Mouse (Mus musculus) embryo, embryonic 9.5 days (tissue): ENCODE results near the gene Lag3.
A peak's percentile ranks its signal among the peaks of the same experiment; 100 is the strongest.

Source experiments
- DNase-seq: peaks from one replicate; pipeline ENCODE4 v3.0.0-alpha.2; 2017; ENCODE audit errors: extremely low spot score

Lag3 gene

DNA sequence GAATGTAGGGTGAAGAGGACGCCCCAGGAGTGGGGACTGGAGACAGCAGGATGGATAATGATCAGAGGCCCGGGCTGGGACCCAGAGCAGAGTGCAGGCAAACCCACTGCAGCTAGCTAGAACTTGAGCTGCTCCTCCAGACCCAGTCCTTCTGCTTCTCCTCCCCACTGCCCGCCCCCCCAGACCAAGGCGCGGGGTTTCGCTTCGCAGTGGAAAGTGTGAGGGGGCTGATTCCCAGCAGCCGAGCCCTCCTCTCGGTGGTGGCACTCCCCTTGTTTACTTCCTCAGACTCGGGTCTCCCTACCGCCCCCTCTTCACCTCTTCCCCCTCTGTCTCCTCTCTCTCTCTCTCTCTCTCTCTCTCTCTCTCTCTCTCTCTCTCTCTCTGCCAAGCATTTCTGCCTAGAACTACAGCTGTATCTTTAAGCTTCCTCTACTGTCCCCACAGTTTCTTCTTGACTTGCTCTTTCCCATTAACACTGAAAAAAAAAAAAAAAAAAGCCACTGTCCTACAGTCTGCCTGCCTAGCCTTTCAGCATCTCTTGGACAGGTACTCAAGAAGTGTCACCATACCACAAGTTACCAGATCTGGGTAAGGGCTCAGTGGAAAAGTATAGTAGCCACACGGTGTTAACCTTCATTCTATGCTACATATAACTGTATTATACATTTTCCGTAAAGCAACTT, at the start of gene Lag3:
Gene Lag3, minus strand, starts transcription at position 173 of the 686 bp plus-strand sequence.
- no peak for DNase-seq

DNA sequence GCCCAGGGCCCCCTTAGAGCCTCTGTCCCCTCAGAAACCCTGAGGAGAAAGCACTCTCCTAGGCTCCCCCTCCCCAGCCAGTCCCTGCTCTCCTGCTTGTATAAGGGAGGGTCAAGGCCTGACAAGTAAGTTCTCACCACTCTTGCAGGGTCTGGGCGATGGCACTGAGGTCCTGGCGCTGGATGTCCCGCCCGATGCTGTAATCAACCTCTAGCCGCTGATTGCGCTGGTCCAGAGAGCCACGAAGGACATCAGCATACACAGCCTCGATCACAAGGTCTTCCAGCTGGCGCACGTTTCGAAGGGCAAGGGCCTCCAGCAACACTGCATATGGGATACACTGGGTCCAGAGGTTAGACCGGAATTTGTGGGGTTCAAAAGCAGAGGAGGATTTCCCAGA, 49.5 kb upstream of the Lag3 start:
- no peak for DNase-seq

GRCm38 (mm10) chr6:124959960-124960359, 48.5 kb upstream of the Lag3 start:
- DNase-seq: no peak

GRCm38 (mm10) chr6:124958127-124958526, 46.6 kb upstream of the Lag3 start:
- DNase-seq: no peak

GRCm38 (mm10) chr6:124955212-124955611, 43.7 kb upstream of the Lag3 start:
- no peak for DNase-seq

GRCm38 (mm10) chr6:124953991-124954715, 42.6 kb upstream of the Lag3 start:
- no peak for DNase-seq

DNA sequence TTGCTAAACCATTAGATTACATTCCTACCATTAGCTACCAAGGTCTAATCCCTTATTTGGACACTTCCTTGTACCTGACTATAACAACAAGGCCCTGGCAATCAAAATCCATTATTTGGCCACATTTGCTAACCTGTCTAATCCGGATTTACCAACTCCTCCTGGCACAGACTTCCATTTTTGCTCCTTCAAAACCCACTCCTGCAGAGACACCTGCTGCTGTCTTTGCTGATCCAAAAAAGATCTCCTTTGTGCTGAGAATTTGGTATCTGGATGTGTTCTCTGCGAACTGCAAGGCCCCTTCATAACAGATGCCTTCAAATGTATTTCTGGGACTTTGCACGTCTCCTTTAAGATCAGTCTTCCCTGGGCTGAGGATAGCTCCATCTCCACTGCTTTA, 32.0 kb upstream of the Lag3 start:
- no peak for DNase-seq

DNA sequence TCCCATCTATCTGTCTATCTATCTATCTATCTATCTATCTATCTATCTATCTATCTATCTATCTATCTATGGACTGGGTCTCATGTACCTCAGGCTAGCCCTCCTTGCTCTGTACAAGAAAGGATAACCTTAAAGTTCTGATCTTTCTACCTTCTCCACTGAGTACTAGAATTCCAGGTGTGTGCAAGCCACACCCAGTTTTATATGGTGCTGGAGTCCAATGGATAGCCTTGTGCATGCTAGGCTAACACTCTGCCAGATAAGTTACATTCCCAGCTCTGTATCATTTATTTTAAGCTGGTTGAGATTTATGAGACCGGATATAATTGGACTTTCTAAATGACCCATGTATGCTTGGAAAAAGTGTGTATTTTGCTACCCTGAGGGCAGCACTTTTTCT, 30.2 kb upstream of the Lag3 start:
- no peak for DNase-seq

GRCm38 (mm10) chr6:124938554-124938953, 27.0 kb upstream of the Lag3 start:
- DNase-seq: no peak

- no peak for DNase-seq
Measured at GRCm38 (mm10) chr6:124937493-124937892, 26.0 kb upstream of the Lag3 start.

DNA sequence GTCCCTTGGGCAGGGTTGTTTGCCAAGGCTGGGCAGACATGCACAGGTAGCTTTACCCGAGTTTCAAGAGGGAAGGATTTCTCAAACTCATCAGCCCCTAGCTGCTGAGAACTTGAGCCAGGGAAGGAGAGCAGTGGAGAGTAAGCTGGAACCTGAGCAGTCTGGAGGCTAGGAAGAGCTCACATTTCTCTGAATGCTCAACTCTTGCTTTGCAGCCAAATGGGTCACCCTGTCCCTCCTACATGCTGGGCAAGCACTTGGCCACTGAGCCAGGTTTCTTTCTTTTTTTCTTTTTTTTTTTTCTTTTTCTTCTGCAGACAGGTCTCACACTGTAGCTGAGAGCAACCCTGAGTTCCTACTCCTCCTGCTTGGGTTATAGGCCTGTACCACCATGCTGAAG, 25.2 kb upstream of the Lag3 start:
- no peak for DNase-seq

GRCm38 (mm10) chr6:124934670-124935069, 23.2 kb upstream of the Lag3 start:
- DNase-seq: no peak

GRCm38 (mm10) chr6:124933127-124933526, 21.6 kb upstream of the Lag3 start:
- DNase-seq: no peak

DNA sequence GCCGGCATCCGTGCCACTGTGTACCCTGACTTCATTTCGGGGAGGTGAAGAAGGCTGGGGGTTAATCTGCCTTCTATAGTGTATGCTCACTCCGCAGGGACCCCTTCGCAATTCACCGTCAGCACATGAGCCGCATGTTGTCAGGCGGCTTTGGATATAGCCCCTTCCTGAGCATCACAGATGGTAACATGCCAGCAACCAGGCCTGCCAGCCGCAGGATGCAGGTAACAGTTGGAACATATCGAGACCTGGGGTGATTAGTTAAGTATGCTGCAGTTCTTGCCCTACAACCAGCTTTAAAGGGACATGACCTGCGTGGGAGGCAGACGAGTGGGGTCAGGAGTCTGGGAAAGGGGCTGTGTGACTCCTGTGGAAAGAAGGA, 20.8 kb upstream of the Lag3 start:
- no peak for DNase-seq

- DNase-seq: no peak
Measured at GRCm38 (mm10) chr6:124931525-124932313, 20.2 kb upstream of the Lag3 start.

- peak; percentile 99 for DNase-seq
Measured at GRCm38 (mm10) chr6:124930754-124931524, 19.4 kb upstream of the Lag3 start, which contains the start of gene Mlf2. TSS of gene Mlf2 (plus strand) at chr6:124931386.

GRCm38 (mm10) chr6:124930231-124930630, 18.7 kb upstream of the Lag3 start:
- no peak for DNase-seq

DNA sequence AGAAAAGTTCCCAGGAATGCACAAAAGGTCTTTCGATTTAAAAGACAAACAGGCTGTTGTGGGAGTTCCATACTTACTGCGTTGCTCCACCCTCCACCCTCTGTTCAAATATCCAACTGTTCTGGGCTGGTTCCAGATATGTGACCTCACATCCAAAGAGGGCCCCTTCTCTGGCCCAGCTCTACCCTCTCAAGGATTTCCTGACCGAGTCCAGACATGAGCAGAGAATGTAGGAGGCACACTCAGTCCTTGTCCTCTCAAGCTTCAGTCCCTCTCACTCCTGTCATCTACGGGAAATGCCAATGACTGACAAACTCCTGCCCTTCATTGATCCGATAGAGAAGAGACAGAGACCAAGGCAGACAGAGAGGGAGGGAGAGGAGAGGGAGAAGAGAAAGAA, 14.4 kb upstream of the Lag3 start:
- no peak for DNase-seq

DNA sequence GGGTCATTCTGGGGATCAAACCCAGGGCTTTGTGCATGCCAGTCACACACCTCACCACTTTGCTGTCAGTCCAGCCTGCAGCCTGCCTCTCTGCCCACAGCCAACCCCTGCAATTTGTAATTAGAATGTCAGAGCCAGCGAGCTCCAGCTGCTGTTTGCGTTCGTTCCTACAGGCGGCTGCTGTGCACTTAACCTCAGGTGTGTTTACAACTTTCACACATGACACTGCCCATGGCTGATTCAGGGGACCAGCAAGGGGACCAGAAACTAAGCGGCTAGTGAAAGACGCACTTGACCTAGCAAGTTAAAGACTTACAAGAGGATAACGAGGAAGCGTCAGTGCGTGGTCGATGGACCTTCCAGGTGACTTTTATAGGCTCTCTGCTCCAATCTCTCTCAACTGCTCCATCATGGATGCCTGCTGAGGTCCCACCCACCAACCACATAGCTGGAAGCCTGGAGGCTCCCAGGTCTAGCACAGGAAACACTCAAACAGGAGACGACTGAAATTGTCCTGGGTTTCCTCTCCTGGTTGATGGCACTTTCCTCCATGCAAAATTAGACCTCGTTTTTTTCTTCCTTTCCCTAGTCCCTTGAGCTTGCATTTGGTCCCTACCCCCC, 13.8 kb upstream of the Lag3 start:
- no peak for DNase-seq

DNA sequence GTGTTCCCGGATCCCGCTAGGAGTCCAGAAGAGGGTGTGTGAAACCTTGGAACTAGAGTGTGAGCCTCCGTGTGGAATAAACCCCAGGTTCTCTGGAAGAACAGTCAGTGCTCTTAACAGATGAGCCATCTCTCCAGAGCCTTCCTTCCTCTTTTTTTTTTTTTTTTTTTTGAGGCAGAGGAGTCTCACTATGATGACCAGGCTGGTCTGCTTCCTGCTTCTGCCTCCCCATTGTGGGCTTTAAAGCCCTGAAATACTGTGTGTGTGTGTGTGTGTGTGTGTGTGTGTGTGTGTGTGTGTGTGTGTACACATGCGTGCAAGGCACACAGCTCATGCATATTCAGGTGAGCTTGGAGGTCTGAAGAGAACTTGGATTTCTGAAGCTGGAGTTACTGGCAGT, 10.0 kb upstream of the Lag3 start:
- no peak for DNase-seq

DNA sequence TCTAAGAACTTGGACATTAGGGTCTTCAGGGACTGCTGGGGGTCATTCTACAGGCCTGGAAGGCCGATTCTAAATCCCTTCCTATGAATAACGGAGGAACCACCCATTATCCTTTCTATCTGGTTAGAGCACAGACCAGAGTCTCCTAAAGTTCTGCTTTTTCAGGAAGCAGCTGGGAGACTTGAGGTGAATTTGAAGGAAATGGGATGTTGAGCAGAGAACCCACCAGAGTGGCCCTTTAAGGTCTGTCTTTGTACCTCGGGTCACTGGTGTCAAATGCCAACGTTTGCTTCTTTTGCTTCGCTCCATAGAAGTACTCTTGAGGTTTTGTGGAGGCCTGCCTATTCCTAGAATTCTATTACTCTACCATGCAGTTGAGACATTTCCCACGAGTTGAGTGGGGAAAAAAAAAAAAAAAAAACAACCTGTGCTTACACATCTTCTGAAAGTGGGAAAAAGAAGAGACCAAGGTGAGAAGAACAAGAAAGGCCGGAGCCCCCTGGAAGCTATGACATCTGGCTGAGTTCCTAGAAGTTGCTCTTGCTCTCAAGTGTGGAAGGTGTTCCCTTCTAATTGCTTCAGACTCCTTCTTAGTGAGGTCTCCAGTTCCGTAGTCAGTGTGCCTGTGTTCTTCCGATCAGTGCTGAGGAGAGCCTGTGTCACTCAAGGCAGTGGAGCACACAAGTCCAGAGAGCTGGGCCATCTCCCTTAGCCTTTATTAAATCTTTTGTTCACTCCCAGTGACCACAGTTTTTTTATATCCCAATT, 9.0 kb upstream of the Lag3 start:
- DNase-seq: peak; percentile 12
